Mouse (Mus musculus) layer of hippocampus, postnatal 14 days (tissue): ENCODE results near the gene Smim13. TPM values are rescaled to one million over a fixed set of nuclear protein-coding genes. Genes with fewer than 3 reads are reported as not detected.
"Not testable (repeated sequence)": the region's sequence is repeated elsewhere in the genome, so short reads cannot be mapped to it uniquely, and the experiment has no call there.

Experiments used
- DNase-seq, 2 experiments: peaks; one replicate each; pipeline ENCODE4 v3.0.0; 2021 to 2022; ENCODE audit warnings: low spot score in 2 of 2, mixed read lengths in 1 of 2
- long read RNA-seq, 2 experiments: library from polyadenylated mRNA; stranded (forward); transcript quantifications; one replicate each; pipeline ENCODE4 v2.0.0; 2021
- total RNA-seq, 2 experiments: library from RNA; stranded (reverse); gene quantifications; 2 replicates each; pipeline ENCODE4 v1.2.3; 2021

Gene Smim13
- 100 to 1,000 TPM; 138 to 144 TPM for total RNA-seq
- long read RNA-seq, experiment 1, full-length matches to known transcripts, result 150 of 163 reads
- long read RNA-seq, experiment 1, partial matches to known transcripts, result 10 of 163 reads
- long read RNA-seq, experiment 1, other reads (novel, unspliced or antisense), result 3 of 163 reads
- long read RNA-seq, experiment 2, full-length matches to known transcripts, result 147 of 171 reads
- long read RNA-seq, experiment 2, partial matches to known transcripts, result 17 of 171 reads
- long read RNA-seq, experiment 2, other reads (novel, unspliced or antisense), result 7 of 171 reads

- peak; percentile 87 to 95 for DNase-seq
Measured at GRCm38 (mm10) chr13:41249538-41250317, at the start of gene Smim13. Smim13 (plus strand) TSS chr13:41249844.

- DNase-seq, result peak in 1 of 2 experiments; percentile 55
Measured at GRCm38 (mm10) chr13:41200861-41201260, 48.8 kb upstream of the Smim13 start.

GRCm38 (mm10) chr13:41203289-41203688, 46.4 kb upstream of the Smim13 start:
- peak in 1 of 2 experiments; percentile 64 for DNase-seq

GRCm38 (mm10) chr13:41203691-41204090, 46.0 kb upstream of the Smim13 start:
- no peak for DNase-seq

GRCm38 (mm10) chr13:41205568-41205967, 44.1 kb upstream of the Smim13 start:
- not testable (repeated sequence) for DNase-seq

- peak in 1 of 2 experiments; percentile 19 for DNase-seq
Measured at GRCm38 (mm10) chr13:41206241-41206640, 43.4 kb upstream of the Smim13 start.

GRCm38 (mm10) chr13:41211276-41211675, 38.4 kb upstream of the Smim13 start:
- no peak for DNase-seq

- no peak for DNase-seq
Measured at GRCm38 (mm10) chr13:41212558-41213322, 36.9 kb upstream of the Smim13 start.

- no peak for DNase-seq
Measured at GRCm38 (mm10) chr13:41215669-41216068, 34.0 kb upstream of the Smim13 start.

GRCm38 (mm10) chr13:41216236-41216635, 33.4 kb upstream of the Smim13 start:
- no peak for DNase-seq

GRCm38 (mm10) chr13:41219056-41219455, 30.6 kb upstream of the Smim13 start:
- no peak for DNase-seq

- peak in 1 of 2 experiments; percentile 40 for DNase-seq
Measured at GRCm38 (mm10) chr13:41219687-41220303, 29.8 kb upstream of the Smim13 start.

GRCm38 (mm10) chr13:41220304-41220834, 29.3 kb upstream of the Smim13 start, which contains the start of gene Elovl2:
Elovl2 (minus strand) TSS chr13:41220405.
- peak; percentile 51 to 66 for DNase-seq

- DNase-seq, result no peak
Measured at GRCm38 (mm10) chr13:41226513-41226912, 23.1 kb upstream of the Smim13 start.

- DNase-seq, result no peak
Measured at GRCm38 (mm10) chr13:41228060-41228459, 21.6 kb upstream of the Smim13 start.

GRCm38 (mm10) chr13:41230256-41230655, 19.4 kb upstream of the Smim13 start:
- DNase-seq, result no peak

GRCm38 (mm10) chr13:41231389-41231983, 18.2 kb upstream of the Smim13 start:
- peak in 1 of 2 experiments; percentile 49 for DNase-seq

GRCm38 (mm10) chr13:41232209-41232608, 17.4 kb upstream of the Smim13 start:
- DNase-seq, result no peak

GRCm38 (mm10) chr13:41233241-41233640, 16.4 kb upstream of the Smim13 start:
- DNase-seq, result no peak

- no peak for DNase-seq
Measured at GRCm38 (mm10) chr13:41235181-41235580, 14.5 kb upstream of the Smim13 start.
